Mouse (Mus musculus) C2C12 (cell line): ENCODE results near the gene Fbxo5.

Experiments
- CEBPB ChIP-seq: IDR thresholded peaks from one replicate; pipeline ENCODE4 v1.6.1; 2011; ENCODE audit warnings: low read depth, mild to moderate bottlenecking, control low read depth, moderate library complexity
- CTCF ChIP-seq: IDR thresholded peaks from one replicate; pipeline ENCODE4 v1.5.1; 2011; ENCODE audit not compliant: control insufficient read depth, insufficient read depth, insufficient read length
- FOSL1 ChIP-seq: IDR thresholded peaks from one replicate; pipeline ENCODE4 v1.8.0; 2011; ENCODE audit warnings: mild to moderate bottlenecking, low read length; ENCODE audit not compliant: poor library complexity, insufficient read depth, severe bottlenecking
- MAX ChIP-seq: IDR thresholded peaks from one replicate; pipeline ENCODE4 v1.6.1; 2011; ENCODE audit warnings: mild to moderate bottlenecking, control low read depth
- MYOD1 ChIP-seq: IDR thresholded peaks from one replicate; pipeline ENCODE4 v1.6.1; 2011; ENCODE audit warnings: low read depth; ENCODE audit not compliant: control insufficient read depth, insufficient read length
- MYOG ChIP-seq: IDR thresholded peaks from one replicate; pipeline ENCODE4 v1.6.1; 2011; ENCODE audit not compliant: control insufficient read depth, insufficient read length; ENCODE audit errors: extremely low read depth
- USF1 ChIP-seq: IDR thresholded peaks from one replicate; pipeline ENCODE4 v1.6.1; 2011; ENCODE audit warnings: low read depth, mild to moderate bottlenecking, control low read depth, moderate library complexity

GRCm38 (mm10) chr10:5798069-5798468 lies 7.3 kb downstream of the Fbxo5 start:
- no peak for TF ChIP-seq CTCF
- TF ChIP-seq CEBPB = no peak
- TF ChIP-seq MYOG = no peak
- TF ChIP-seq USF1 = no peak
- TF ChIP-seq MAX = no peak
- no peak for TF ChIP-seq FOSL1
- no peak for TF ChIP-seq MYOD1
